Mouse (Mus musculus): ENCODE data around the gene Cdc42ep3.

The Cdc42ep3 gene

DNA sequence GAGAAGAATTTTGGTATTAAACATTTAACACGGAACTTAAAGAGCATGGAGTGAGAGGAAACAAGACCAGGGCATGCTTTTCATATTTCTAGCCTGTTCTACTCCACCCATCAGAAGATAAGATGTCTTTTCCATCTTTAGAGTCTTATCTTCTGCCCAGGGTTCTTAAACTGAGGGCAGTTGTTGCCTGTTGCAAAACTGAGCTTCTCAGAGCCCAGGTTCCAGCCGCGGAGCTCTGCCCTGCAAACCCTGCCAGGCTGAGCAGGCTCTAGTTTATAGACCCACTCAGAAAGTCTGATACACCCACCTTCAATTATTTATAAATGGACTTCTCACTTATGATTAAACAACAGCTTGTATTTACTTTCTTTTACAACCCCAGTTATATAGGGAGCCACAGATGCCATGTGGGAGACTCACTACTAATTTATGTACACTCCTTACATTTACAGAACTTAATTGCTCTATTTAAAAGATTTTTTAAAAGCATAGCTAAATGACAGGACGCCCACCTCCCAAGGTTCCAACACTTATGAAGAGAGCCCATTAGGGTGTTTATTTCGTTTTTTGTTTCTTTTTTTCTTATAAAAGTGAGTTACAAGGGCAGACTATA, 11.5 kb downstream of the Cdc42ep3 start:
- DNase-seq, result no peak

DNA sequence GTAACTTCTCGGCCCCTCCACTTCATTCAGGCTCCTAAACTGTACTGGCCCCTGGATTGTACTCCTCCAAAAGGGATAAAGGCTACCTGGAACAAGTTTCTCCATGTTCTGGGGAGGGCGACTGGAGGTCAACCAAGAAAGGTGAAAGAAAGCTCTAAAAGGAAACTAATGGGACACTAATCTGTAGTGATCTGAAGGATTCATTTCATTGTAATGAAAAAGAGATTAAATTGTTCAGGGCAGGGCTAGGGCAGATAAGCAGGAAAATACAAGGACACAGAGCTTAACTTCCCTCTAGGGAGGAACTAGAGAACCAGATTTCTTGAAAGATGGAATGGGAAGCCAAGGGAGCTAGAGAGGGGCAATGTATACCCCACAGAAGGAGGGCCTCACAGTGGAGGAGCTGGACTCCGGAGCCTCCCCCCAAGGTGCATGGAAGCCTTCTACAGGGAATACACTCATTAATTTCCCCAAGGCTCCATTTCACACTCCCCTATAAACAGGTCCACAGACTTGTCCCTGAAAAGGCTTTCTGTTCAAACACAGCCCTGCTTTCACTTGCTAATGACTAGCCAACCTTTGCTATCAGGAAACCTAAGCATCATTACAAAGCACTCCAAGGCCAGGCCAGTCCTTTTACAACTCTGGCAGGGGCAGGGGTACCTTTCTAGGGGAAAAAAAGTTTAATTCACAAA, 12.1 kb downstream of the Cdc42ep3 start:
- DNase-seq, result no peak

DNA sequence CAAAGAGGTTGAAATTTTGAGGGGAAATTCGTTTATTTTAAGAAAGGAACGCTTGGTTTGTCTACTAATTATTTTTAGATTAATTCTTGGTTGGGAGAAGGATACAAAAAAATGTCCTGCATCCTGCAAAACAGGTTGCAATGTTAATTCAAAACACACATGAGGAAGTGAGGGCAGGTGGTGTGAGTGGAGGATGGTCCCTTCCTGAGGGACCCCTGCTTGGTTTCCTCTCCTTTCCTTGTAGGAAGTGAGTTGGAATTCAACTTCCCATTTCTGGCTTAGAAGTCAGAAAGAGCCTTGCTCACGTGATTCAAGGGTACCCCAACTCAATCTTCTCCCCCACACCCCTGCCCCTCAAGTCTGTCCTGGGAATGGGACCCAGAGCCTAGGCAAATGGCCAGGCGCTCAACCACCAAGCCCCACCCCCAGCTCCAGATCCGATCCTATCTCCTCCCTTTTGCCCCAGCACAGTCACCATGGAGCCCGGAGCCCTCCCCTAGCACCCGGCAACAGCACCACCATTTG, 12.9 kb downstream of the Cdc42ep3 start:
- DNase-seq, result no peak

DNA sequence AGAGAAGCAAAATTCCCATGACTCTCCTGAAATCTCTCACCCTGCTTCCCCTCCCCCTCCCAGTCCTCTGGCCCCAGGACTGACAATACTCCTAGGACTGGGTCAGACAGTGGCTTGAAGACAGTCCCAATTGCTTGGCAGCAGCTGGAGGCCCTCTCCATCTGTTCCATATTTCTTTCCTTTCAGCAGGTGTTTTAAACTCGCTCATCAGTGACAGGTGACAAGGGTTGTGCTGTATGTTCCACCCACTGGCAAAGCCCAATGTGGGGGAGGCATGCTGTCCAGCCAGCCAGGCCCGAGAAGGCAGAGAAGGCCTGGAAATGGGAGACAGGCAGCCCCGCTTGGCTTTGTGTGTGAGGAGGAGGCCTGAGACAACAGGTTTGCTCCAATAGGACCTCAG, 17.4 kb downstream of the Cdc42ep3 start:
- no peak for DNase-seq

DNA sequence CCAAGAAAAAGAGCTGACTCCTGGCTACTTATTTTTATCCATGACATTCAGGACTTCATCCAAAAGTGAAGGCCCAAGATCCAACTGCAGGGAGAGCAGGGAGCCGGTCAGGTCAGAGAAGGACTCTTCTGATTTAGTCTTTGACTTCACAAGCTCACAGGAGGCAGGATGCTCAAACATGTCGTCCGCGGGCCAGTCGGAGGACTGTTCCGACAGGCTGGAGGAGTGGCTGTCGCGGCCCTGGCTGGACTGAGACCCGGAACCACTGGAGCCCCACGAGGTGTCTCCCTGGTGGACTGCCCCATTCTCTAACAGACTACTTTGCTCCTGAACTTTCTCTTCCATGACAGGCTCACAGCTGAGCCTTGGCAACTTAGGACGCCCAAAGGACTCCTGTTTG, 20.2 kb downstream of the Cdc42ep3 start:
- no peak for DNase-seq

DNA sequence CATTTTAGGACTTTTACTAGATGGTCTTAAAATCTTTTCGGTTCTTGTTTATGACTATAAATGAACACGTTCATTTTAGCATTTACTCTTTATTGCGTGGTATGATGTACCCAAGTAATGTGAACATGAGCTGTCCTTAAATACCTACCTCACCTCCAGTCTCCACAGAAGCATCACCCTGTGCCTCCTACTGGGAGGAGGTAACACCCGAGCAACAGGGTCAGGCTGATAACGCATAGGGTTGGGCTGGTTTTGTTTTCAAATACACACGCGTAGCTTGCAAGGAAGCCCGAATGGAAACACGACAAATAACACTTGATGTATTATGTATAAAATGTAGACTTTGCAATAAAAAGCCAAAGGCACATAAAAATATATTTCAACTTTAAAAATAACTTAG, 21.2 kb downstream of the Cdc42ep3 start:
- no peak for DNase-seq

DNA sequence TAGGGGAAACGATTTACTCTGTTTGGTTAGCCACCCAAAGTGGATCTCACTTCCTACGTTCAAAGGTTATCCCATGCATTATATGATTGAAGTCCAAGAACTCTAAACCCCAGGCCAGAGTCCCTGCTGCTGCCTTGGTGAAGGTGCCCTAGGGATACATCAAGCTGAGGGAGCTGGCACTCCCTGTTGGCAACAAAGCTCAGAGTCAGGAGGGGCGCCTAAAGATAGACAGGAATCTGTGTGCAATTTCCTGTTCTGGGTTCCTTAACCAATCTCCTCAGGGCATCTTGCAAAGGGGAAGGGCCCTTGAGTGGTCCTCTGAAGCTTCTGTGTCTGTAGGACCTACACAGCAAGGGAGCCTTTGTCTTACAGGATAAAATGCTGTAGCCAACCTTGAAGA, 22.0 kb downstream of the Cdc42ep3 start:
- DNase-seq, result no peak

DNA sequence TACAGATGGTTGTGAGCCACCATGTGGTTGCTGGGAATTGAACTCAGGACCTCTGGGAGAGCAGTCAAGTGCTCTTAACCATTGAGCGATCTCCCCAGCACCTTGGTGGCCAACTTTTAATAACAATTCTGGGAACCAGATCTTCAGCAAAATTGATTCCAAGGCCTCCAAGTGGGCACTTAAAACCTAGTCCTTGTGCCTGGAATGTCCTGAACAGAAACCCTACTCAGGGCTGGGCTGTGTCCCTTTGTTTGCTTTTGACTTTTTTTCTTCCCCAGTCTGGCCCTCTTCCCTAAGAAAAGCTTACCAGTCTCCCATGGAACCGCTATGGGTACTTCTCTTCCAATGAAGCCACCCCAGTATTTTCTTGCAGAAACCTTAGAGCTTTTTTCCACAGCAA, 24.5 kb downstream of the Cdc42ep3 start:
- no peak for DNase-seq

DNA sequence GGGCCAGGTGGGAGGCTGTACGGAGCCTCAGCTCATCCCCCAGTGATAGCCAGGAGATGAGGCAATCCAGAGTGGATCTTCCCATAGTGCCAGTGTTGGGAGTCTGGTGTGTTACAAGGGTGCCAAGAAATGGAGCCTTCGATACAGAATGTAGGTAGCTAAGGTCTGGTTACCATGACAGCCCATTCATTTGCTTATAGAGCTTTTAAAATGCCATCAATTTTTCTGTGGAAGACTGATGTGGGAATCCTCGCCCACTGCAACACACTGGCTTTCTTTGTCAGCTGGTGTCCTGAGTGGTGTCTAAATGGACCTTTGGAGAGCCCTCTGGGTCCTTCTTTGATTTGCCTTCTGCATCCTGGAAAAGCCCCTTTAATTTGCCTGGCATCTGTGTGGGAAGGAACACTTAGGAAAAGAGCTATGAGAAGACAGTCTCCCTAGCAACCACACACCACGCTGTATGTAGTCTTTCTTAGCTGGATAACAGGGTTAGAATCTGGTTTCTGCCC, 28.0 kb downstream of the Cdc42ep3 start:
- no peak for DNase-seq

DNA sequence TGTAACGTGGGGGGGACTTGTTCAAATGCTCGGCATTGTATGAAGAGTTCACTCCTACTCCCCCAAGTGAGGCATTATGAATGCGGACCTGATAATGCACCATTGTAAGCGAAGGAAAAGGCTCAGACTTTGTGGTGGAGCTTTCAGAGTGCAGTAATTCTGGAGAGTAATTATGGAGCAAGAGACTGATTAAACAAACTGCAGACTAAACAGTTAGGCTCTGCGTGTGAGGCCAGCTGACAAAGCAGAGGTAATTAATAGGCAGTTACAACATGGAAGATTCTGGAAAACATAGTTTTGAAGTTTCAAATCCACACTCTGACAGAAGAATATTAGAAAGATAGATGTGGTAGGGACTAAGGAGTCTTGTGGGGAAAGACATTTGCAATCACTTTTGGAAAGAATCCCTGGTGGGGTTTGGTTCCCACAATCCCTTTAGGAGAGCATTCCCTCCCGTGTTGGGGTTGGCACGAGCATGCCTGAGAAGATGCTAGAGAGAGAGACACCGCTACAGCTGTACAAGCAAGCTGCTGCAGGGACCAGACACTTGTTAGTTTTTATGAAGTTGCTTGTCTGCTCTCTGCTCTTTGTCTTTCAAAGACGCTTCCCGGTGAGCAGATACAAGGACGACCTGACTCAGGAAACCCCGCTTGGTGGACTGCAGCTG, 37.7 kb downstream of the Cdc42ep3 start:
- no peak for DNase-seq

DNA sequence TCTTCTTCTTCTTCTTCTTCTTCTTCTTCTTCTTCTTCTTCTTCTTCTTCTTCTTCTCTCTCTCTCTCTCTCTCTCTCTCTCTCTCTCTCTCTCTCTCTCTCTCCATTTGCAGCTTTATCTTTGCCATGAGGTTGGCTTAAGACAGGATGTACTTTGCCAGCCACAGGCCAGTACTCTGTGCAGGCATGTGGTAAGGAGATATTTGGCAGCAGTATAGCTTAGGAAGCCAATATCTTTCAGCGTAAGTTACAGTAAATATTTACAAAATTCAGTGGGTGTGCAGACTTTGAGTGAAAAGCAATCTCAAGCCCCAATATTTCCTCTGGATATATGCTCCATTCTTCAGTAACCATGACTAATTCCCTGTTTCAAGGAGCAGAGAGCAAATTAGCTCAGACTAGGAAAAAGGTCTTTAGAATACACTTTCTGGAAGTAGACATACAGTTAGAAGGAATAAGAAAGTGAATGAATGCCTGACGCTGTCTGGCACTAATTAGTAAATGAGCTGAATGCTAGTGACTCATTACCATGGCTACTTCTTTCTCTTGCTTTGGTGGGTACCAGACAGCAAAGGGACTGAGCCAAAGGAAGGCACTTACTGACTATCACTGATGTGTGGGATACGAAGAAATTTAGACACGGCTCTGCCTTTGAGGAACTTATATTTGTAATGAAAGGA, 39.3 kb downstream of the Cdc42ep3 start:
- no peak for DNase-seq

DNA sequence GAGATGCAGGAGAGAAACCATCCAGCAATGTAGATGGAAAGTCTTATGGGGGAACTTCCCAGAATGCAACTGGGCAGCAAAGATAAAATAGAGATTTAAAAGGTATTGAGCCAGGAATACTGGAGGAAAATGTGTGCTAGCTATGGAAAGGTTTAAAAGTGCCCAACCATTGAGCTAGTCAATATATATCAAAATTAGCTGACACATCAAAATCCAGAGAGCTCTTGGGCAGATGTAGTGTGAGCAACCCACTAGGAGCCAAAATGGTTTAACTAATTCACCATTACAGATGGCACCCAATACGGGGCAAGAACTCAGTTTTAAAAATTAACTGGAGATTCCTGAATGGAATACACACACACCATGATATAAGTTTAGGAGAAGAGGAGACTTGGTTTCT, 44.4 kb downstream of the Cdc42ep3 start:
- DNase-seq, result no peak

DNA sequence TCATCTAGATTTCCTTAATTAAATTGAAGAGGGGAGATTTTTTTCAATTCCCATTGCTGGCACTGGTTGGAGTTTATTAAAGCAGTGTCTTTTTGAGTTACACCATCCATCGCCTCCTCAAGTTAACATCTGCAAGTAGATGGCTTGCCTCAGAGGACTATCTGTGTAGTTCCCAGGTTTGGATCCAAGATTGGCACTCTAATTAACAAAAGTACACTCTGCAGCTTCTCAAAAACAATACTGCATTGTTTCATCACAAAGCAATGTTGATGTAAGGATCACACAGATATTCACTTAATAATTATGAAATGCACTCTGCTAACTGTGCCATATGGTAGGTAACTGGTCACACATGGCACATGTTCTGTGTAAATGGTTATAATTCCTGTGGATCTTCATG, 45.4 kb downstream of the Cdc42ep3 start:
- DNase-seq, result no peak

DNA sequence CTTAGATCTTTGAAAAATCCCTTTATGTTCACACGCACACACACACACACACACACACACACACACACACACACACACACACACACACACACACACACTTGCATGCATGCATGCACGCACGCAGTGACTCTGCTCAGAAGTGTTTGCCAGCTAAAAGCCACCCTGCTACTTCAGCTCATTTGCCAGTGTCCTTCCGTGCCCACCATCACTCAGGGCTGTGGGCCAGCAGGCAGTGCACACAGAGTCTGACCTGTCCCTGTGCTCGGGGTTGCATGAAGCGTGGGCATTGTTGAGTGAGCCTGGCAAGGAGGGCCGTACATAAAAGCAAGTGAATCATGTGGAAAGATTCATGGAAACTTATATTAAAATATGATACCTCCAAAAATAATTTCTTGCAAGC, 49.2 kb downstream of the Cdc42ep3 start:
- DNase-seq, result no peak

DNA sequence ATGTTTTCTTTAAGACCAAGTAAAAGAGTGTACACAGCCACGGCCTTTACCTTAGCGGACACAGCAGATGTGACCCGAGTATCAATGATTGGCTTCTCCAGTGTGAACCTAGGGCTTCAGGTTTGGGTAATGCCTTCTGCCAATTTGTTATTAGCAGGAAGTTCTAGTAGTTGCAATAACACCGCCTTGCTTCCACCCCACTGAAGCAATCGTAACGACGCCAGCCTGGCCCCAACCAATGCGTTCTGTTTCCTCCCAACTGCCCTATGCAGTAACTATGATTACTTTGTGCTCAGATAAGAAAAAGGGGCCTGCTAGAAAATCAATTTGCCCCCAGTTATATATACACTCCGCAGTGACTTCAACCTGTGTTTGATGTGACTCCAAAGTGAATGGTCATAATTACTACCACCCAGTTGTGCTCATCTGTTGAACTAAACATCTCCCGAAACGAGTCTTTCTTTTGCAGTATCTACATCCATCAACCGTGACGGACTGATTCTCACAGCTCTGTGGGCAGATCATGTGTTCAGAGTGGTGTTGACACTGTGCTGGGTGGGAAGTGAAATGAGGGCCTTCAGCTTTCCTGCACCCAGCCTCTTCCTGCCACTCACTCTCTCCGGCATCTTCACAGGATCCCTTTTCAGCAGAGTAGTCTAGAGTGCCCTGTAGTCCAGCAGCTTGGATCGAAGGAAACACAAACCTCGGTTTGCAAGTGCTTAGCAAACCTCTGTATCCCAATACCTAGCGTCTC, 51.0 kb downstream of the Cdc42ep3 start:
- no peak for DNase-seq

DNA sequence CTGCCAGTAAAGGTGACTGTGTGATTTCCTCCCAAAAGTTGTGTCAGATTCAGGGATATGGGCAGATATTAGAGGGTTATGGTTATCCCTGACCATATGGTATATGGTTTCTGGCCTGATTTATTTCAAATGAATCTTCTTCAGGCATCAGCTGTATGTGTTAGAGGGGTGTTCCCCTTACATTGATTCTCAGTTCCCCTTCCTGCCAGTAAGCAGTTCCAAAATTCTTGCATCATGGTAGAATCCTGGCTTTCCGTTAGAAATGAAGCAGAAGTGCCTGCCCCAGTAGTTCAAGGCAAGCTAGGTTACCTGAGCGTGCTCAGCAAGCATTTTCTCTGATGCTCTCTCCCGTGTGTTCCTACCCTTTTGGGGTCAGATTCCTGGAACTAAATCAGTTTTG, 51.7 kb downstream of the Cdc42ep3 start:
- no peak for DNase-seq

DNA sequence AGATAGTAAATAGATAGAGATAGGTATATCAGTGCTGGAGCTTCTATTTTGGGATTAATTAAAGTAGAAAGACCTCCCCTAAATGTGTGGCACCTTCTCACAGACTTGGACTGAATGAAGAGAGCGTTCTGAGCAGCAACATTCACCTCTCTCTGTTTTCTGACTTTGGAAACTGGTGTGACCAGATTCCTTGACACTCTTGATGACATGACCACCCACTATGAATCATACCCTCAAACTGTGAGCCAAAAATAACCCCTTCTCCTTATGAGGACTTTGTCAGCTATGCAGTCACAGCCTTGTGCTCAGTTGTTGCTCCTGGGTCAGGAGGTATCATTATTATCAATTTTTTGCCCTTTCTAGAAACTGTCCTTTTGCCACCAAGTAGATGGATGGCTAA, 55.0 kb downstream of the Cdc42ep3 start:
- no peak for DNase-seq

DNA sequence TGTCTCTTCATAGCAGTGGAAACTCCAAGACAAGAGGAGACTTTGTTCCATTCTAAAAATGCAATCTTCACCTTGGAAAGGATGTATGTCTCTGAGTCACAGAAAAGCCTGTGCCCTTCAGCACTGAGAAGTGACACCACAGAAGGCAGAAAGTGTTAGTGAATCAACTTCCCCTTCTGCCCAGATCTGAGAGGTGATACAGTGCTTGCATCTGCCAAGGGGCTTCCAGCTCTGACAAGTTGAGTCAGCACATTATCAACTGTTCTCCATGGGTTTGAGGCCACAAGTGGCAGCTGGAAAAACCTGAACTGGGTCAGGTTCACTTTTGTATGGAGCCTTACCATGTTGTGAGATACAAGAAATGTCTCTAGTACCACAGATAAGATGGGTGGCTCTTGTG, 55.9 kb downstream of the Cdc42ep3 start:
- DNase-seq, result no peak

DNA sequence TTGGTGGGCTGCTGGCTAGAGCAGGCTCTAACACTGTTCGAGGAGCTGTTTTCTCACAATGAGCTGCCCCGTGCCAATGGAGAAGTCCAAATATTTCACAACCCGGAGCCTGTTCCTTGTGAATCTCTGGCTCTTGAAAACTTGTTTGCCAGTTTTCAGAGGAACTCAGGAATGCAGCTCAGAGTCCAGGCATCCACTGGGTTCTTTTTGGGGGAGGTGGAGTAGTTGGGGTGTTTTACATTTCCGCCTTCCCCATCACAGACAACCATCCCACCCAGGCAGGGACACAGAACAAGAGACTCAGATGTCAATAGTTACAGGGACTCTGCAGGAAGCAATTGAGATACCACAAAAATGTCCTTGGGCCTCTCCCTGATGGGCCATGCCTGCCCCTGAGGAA, 59.0 kb downstream of the Cdc42ep3 start:
- DNase-seq, result no peak

DNA sequence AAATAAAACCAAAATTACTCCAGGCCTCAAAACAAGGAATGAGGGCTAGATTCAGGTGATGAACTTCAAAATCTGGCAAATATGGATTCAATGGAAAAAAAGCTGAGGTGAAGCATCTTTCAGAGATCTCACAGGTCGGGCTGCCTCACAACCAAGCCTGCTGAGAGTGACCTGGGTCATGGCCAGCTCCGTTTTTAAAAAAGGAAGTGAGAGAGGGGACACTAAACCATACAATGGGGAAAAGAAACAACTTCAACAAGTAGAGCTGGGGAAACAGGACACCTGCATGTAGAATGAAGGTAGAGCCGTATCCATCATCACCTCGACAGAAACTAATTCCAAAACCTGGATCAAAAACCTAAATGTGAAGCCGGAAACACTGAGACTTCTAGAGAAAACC, 63.2 kb downstream of the Cdc42ep3 start:
- DNase-seq, result no peak

DNA sequence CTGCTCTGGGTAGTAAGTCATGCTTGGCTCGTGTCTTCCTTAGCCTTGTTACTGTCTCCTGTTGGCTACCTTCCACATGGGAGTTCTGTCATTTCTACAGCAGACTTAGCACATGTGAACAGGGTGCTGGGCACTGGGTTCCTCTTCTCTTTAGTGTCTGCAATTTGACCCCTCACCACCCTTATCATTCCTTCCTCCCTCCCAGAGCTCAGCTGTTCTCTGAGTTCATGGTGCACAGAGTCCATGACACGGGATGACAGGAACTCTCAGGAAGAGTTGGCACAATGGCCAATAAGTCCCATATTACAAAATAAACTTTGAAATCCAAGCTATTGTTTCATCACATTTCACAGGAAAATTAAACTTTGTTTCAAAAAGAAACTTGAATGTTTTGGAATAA, 64.2 kb downstream of the Cdc42ep3 start:
- no peak for DNase-seq

DNA sequence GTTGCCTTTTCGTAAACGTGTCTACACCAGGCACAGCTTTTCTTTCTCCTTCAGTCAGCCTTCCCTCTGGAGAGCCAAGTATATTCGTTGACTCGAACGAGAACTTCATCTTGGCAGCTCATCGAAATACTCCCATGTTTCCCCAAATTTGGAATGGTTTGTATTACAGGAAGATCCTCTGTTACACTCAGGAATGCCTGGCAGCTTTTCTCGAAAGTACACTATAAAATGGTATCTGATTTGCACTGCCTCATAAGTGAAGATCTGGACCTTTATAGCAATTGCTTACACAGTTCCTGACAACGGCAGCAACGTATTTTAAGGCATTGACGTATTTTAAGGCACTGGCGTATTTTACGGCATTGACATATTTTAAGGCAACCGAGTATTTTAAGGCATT, 67.6 kb downstream of the Cdc42ep3 start:
- DNase-seq, result no peak
